Mouse (Mus musculus): ENCODE measurements around the gene Ldhb.
"Not testable (repeated sequence)": the region's sequence is repeated elsewhere in the genome, so short reads cannot be mapped to it uniquely, and the experiment has no call there.

Ldhb gene

DNA sequence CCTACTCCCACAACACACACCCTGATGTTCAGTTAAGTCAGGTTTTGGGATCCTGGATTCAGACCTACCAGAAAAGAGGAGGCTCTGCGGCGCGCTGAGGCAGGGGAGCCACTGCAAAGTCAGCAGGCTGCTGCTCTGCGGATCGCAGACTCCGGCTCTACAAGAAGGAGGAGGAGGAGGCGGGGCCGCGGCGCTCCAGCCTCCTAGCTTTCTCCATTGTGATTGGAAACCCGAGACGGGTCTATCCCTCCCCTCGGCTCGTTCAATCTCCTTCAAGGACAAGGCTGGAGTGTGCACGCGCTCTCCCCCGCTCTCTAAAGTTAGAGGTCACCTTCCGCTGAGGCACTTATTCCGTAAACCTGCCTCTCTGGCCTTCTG lies at the start of gene Ldhb:
Gene Ldhb, minus strand, starts transcription at position 173 of the 378 bp plus-strand sequence.
- peak; percentile 92 to 94 for DNase-seq

DNA sequence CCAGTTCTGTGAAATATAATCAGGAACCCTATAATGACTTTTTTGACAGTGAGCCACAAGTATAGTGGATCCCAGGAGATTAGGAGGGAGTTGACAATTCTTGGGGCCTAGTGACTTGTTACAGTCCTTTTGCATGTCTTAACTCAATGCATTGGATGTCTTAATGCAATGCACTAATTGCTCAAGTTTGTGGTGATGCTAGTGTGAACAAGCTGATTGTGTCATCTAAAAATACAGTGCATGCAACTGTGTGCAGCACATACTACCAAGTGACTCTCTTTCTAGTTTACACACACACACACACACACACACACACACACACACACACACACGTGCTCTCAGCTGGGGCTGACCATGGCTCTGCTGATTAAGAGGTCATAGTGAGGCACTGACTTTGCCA lies 48.2 kb upstream of the Ldhb start:
- no peak for DNase-seq

DNA sequence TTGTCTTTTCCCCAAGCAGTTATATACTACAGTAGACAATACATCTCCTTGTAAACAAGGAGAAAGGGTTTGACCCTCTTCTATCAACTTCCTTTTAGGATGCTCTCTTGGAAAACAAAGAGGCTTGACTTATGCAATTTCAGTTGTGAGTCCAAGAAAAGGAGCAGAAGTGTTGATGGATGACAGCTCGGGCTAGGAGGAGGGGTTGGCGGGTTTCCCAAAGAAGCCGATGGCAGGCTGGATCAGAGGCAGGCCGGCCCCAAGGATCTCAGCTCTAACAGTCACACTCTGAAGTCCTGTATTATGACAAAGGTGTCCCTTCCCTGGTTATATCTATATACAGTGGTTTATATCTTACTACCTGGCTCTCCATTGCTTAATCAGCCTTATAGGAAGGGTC lies 43.7 kb upstream of the Ldhb start:
- peak; percentile 74 to 76 for DNase-seq

DNA sequence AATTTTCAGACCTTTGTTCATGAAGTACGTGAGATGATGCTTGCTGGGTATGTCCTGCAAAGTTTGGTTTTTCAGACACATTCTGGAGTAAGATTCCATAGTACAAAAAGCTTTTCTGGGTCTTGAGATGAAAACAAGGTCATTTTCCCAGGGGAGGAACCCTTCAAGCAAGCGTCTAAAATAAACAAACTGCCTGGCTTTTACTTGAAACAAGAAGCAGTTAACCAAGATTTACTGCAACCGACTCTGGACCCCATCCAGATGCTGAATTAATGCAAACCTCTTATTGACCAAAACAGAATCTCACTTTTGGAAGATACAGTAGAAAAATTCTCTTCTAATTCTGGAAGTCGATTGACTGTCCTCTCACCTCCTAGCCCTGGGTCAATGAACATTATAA lies 43.1 kb upstream of the Ldhb start:
- no peak for DNase-seq

DNA sequence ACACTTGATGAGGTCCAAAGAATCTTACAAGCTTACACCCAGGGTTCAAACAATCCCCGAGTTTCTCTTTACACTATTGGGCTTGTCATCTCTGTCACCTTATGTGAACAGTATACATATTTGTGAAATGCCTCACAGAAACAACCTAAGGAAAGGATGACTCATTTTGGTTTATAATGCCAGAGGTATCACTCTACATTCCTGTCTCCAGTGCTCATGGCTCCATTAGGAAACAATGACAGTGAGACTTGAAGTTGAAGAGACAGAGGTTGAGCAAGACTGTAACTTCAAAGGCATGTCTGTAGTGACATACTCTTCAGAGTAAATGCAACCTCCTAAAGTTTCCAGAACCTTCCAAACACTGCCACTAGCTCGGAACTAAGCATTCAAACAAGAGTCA lies 40.6 kb upstream of the Ldhb start:
- DNase-seq, result no peak

DNA sequence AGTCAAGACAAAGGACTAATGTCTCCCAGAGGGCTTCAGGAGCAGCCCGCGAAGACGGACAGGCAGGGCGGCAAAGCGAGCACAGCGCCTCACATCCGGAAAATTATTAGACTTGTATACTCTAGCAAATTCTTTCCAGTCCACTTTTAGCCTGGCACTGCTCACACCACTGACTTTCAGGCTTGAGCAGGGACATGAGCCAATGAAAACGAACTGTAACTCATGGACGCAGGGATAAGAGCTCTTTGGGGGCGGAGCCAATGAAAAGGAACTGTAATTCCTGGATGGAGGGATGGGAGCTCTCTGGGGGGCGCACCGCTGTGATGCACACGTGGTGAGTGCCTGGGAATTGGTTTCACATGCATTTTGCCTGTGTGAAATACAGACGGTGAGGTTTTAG lies 37.4 kb upstream of the Ldhb start:
- DNase-seq, result peak in 1 of 2 experiments; percentile 22

DNA sequence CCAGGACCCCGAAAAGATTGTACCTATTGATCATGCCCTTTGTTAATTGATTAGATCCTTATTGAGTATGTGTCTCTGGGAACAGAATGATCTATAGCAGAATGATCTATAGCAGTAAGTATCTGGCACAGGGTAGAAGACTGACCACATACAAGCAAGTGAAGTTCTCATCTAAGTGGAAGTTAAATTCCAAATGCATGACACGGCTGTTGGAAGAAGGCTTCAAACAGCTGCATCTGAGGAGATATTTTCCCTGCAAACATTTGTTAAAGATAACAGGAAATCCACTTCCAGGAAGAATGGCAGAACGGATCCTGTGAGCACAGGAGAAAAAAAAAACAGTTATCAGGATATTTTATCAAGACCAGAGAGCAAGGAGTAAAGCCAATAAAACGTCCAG lies 35.9 kb upstream of the Ldhb start:
- no peak for DNase-seq

DNA sequence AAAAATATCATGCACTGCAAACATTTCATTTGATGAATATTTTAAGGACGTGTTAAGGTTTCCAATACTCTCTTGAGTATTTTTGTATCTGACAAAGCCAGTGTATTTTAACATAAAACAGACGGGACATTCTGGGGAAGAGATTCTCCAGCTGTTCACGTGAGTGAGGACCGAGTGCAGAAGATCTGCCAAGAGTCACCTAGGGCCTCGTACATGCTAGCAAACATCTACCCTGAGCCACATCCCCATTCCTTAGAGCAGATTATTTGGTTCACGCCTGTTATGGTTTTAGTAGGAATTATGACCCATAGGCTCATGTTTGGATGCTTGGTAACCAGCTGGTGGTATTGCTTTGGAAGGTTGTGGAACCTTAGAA lies 35.0 kb upstream of the Ldhb start:
- DNase-seq, result no peak

DNA sequence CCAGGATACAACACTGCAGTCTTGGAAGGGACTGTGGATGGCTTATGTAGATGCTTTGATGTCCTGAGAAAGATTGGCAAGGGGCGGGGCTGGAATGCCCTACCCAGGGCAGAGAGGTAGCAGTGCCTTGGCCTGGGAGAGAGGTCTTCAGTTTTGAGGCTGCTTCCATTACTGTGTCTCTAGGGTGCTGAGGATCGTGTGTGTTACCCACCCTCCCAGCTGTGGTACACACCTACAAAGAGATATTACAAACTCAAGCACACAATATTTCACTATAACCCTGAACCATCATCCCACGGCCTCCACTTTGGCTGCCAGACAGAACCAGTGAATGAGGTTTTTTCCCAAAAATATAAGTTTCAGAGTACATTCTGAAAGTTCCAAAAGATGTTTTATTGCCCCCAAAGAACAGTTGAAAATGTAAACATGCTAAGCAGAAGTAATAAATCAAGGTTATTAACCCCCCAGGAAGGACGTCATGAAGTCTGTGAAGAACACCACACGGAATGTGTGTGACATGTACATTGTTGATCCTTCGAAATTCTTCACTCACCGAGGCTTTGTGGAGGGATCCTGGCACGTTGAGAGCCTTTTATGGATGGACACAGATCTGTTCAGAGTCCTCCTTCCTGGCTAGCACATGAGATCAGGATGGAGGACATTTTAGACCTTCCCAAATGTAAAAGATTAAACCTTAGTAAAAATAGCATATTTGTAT lies 34.5 kb upstream of the Ldhb start:
- no peak for DNase-seq

DNA sequence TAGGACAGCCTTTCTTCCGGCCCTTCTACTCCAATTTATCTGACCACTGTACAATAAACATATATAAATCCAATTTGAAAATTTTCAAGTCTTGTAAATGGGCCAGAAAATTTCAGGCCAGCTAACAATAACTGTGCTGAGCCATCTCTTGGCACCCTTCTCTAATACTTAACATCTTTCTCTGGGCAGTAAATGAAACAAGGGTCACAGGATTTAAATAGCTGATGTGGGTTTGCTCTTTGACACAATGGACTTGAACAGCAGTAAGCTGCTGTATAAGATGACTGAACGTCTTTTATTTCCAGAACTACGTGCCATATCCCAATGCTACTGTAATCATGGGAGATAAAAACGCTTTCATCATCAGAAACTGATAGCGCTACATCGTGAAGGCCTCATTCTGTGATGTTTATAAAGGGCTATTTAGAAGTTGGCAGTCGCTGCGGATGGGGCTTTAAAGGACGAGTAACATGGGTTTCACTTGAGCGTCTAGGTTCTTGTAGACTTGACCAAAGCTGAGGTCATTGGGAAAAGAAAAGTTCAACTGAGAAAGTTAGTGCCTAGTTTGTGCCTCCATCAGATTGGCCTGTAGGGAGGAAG lies 32.9 kb upstream of the Ldhb start:
- no peak for DNase-seq

DNA sequence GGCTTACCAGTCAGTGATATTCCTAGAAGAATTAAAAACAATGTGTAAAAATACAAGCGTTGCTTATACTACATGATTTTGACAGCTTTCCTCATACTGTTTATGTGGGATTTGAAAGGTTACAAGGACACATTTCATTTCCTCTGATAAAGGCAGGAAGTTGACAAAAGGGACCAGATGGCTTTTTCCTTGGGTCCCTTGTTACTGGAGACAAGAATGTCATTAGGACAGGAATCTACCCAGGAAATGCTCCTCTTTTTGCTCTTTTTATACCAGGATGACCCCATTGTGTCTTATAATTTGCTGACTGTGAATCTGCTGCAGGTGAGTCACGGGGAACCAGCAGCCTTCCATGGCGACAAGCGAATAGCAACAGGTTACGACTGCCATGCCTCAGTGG lies 32.4 kb upstream of the Ldhb start:
- DNase-seq, result no peak

DNA sequence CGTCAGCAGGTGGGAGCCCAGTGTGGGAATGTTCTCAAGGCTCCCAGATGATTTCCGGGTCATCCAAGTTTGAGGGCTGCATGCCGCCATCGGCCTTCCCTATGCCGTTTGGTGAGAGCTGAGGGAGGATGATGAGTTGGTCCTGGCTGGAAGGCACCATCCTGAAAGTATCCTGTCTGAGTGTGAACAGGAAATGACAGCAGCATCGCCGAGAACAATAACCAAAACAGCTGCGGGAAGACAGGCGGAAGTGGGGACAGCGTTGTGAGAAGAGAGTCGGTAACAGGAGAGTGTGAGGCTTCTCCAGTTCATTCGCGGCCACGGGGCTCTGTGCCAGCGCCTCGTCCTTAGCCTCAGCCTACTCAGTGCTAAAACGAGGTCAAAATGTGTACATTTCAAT lies 30.7 kb upstream of the Ldhb start:
- DNase-seq, result peak in 1 of 2 experiments; percentile 20

DNA sequence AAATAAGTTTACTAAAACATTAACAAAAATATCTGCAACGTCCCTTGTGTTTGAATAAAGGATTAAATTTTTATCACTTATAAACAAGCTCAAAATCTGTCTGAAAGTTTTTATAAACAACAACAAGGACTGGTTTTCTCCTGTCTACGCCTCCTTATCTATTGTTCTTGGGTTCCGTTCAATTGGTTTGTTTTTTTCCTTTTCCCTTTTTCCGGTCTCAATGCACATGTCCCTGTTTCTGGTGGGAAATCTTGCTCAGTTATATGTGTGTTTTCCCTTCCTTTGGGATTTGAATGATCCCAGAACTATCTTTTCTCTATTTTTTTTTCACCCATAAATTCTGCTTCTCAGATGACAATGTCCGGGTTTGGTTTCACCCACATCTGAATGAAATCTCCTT lies 25.7 kb upstream of the Ldhb start:
- no peak for DNase-seq

DNA sequence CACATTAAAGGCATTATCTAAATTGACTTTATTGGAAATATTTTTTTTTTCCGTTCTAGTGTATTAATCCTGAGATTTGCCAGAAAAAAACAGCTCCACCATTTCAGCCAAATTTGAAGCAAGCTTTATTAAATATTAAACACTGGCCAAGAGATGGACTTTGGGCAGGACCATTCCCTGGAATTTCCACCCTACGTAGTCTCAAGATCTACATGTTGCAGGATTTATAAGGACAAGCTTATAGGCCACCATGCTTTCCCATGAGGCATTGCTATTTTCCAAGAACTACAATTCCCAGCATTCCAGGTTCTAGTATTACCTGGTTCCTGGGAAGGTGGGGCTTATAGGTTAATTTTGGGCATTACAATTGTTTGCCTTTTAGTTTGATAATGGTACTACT lies 24.9 kb upstream of the Ldhb start:
- DNase-seq, result no peak

DNA sequence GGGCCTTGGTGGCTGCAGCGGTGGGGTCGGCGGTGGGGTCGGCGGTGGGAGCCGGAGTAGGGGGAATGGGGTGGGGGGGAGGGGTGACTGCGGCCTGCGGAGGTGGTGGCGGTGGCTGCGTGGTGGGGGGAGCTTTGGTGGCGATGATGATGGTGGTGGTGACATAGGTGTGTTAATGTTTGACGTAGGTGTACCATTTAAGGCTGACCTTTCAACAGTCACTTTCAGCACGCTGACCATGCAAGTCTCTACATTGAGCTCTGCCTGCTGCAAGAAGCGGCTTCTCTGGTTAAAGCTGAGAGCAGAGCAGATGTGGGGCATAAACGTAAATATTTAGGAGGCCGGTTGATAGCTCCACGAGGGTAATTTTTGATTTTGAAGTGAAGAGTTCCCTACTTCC lies 24.4 kb upstream of the Ldhb start:
- no peak for DNase-seq

DNA sequence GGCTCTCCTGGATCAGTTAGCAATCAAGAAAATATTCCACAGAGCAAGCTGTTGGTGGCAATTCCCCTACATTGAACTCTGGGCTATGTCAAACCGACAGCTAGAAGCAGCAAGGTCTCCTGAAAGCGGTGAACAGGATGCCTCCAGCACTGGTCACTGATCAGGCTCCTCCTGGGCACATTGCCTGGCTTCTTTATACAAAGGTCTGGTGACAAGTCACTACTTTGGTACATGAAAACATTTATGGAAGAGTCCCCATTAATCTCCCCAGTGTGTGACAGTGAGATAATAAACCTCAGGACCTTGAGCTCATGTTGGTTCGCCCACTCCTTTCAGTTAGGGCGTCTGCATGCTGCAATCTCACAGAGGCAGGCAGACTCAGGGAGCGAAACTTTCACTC lies 22.6 kb upstream of the Ldhb start:
- DNase-seq, result no peak

DNA sequence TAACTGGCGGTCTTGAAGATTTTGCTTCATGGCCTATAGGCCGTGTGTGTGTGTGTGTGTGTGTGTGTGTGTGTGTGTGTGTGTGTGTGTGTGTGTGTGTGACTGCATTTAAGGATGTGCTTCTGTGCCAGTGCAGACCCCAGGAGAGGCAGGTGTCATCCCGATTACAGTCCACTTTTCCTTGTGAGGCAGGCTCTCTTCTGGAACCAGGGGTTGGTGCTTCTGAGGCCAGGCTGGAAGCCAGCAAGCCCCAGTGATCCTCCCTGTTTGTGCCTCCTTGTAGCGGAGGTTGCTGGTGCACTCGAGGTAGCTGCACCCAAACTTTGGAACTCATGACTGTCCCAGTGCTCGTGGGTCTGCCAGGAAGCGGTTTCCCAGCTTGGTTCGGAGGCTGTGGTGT lies 21.9 kb upstream of the Ldhb start:
- DNase-seq, result no peak

DNA sequence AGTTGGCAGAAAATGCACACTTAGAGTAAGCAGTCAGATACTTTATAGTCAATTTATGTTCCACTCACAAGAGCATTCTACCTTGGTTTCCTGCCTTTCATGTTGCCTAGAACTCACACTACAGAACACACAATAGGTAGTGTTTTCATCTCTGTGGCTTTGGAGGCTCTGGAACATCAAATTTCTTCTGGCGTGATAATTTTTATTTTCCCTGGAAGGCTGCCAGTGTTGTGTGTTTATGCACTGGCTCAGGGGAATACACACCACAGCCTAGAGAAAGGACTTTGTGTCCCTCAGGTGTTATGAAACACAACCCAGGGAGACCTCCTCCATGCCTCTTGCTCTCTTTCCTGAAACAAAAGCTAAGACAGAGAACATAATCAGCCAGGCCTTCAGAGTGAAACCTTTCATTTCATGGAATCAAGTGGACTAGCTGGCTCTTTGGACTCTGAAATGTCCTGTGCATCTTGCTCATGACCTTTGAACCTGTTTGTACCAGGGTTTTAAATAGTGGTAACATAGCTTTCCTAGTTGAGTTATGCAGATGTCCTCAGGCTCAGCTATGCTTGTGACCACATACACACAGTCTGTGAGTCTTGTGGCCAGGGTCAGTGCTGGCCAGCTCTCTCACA lies 20.3 kb upstream of the Ldhb start:
- DNase-seq, result no peak

DNA sequence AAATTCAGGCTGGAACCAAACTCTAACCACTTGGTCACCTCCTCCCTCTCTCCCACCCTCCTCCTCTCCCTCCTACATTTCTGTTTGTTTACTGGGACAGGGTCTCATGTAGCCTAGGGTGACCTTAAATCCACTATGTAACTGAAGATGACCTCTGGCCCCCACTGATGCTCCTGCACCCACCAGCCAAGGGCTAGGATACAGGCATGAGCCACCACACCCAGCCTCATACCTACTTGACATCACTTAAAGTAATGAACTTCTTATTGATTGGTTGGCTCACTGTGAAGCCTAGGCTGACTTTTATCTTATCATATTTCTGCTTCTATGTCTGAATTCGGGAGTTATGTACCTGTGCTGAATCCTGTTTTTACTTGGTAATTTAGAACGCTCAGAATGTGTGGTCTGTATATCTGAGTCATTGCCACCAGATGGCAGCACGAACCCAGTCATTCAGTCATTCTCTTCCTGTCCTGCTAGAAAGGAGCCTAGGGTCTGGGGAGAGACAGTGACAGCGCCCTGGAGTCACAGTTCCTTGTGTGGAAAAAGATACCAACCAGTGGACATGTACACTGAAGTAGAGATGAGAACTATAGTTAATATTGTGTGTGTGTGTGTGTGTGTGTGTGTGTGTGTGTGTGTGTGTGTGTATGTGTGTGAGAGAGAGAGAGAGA lies 17.0 kb upstream of the Ldhb start:
- peak; percentile 84 to 87 for DNase-seq

DNA sequence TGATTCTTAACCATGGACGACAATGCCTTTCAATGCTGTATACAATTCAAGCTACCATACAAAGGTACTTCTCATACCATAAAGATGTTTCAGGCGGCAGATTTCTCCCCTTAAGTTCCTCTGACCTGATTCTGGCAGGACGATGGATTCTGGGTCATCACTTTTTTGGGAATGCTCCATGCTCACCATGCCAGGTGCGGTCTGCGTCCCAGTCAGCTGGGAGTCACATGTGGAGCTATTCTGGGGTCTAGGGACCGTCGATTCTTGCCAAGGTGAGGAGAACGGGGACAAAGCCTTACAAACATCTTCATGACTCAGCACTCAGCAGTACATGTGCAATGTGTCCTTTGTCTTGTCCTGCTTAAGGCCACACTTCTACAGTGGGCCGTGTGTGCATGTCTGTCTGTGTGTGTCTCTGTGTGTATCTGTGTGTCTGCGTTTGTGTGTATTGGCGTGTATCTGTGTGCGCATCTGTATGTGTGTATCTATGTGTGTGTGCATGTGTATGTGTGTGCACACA lies 13.9 kb upstream of the Ldhb start:
- DNase-seq, result no peak

DNA sequence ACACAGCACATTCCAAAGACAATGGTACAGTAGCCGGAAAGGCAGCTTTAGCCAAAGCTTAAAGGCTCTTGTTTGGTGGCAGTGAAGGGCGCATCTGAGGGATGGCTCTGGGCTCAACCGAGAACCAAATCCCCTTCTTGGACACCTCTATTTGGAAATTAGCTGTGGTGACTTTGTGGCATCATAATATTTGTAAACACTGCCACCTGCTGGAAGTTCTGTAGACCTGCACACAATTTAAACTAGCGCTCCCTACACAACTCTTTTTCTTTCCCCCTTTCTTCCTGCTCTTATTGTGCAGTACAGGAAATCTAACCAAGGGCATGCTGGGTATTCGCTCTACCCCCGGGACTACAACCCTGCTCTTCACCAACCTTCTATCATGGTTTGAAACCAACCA lies 11.4 kb upstream of the Ldhb start:
- peak; percentile 50 to 75 for DNase-seq

DNA sequence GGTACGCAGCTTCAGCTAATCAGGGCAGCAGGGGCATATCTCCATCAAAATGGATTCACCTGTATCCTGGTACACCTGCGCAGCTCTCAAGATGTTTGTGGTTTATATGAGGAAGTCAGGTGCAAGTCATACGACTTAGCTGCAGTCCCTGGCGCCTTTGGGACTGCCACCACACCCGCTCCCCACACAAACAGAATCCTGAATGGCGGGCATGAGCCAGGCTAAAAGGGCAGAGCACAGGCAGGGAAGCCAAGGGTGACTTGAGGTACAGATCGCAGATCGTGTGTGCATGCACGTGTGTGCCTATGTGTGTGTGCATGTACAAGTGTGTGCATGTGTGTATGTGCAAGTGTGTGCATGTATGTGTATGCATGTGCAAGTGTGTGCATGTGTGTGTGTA lies 7.6 kb upstream of the Ldhb start:
- not testable (repeated sequence) for DNase-seq

DNA sequence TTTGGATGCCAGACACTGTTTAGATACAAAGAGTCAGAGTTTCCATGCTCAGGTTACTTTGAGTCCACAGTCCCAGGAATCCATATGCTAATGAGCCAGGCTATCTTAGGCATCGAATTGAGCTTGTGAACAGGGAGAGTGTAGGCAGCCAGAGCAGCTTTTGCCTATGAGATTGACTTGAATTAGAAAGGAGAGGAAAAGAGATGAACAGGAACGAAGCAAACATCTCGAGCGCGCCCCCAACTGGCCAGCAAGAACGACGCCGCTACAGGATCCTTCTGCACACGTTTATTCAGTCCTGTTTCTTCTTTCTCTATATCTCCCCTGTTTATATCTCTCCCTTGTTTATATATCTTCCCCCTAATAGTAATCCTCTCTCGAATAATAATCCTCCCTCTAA lies 7.2 kb upstream of the Ldhb start:
- DNase-seq, result peak; percentile 73

DNA sequence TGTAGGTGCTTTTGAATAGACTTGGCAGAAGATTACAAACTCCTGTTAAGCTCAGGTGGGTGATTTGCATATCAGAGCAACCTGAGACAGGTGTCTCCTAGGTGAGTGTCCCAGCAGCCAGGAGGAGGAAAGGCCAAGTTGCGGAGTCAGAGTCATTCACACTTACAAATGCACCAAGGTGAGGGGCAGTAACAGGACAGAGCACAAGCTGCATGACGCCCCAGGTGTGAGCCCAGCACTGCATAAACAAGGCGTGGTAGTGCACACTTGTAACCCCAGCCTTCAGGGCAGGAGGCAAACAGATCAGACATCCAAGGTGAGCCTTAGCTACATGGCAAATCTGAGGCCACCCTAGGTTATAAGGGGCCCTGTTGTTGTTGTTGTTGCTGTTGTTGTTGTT lies 5.1 kb upstream of the Ldhb start:
- DNase-seq, result no peak

Data from cerebellum, postnatal 10 days (tissue).